Mouse (Mus musculus) testis, adult 2 months (tissue): ENCODE measurements around the gene Ppp1r13b. TPM values are rescaled to one million over a fixed set of nuclear protein-coding genes. Genes with fewer than 3 reads are reported as not detected.

Experiments used
- H3K27ac ChIP-seq: fragments of 200-500 bp; 2 replicates; pipeline ENCODE4 v1.5.1; 2012; ENCODE audit warnings: low read depth, low read length; ENCODE audit not compliant: control insufficient read depth, insufficient read depth
- H3K27me3 ChIP-seq: fragments of 200-500 bp; 2 replicates; pipeline ENCODE4 v1.6.1; 2012; ENCODE audit warnings: mild to moderate bottlenecking, low read length, moderate library complexity; ENCODE audit not compliant: control insufficient read depth, insufficient read depth
- H3K36me3 ChIP-seq: fragments of 200-500 bp; 2 replicates; pipeline ENCODE4 v1.6.1; 2012; ENCODE audit warnings: mild to moderate bottlenecking, low read length; ENCODE audit not compliant: control insufficient read depth, insufficient read depth
- H3K4me1 ChIP-seq: fragments of 200-500 bp; 2 replicates; pipeline ENCODE4 v1.6.1; 2012; ENCODE audit warnings: low read length; ENCODE audit not compliant: control insufficient read depth, insufficient read depth
- H3K4me3 ChIP-seq: fragments of 200-500 bp; 2 replicates; pipeline ENCODE4 v1.5.1; 2012; ENCODE audit warnings: low read depth, mild to moderate bottlenecking, low read length, moderate library complexity, mixed read lengths; ENCODE audit not compliant: control insufficient read depth
- CTCF ChIP-seq: fragments of 200-500 bp; IDR thresholded peaks from 2 replicates; pipeline ENCODE4 v1.5.1; 2012; ENCODE audit warnings: low read depth, mild to moderate bottlenecking, inconsistent platforms, low read length, moderate library complexity; ENCODE audit not compliant: control insufficient read depth, insufficient read depth, insufficient replicate concordance
- POLR2A ChIP-seq: fragments of 200-500 bp; IDR thresholded peaks from 2 replicates; pipeline ENCODE4 v1.6.1; 2012; ENCODE audit warnings: low read depth, mild to moderate bottlenecking, inconsistent platforms, low read length, moderate library complexity; ENCODE audit not compliant: control insufficient read depth
- polyA plus RNA-seq: library from polyadenylated mRNA; depleted of rRNA; stranded (reverse); fragments of >200 nt; gene quantifications from 2 replicates; pipeline ENCODE4 v1.2.3, GENCODE M21; 2012

Ppp1r13b gene
- polyA plus RNA-seq, 1 experiment: 17.1 TPM

- no peaks in the 10 kb centered on the region for H3K27me3 ChIP-seq
- peaks cover 11% of the 10 kb centered on the region for H3K4me1 ChIP-seq
- no peak overlapping the region for H3K4me3 ChIP-seq
- H3K36me3 ChIP-seq: no peaks in the 10 kb centered on the region
- H3K27ac ChIP-seq: no peak overlapping the region
- TF ChIP-seq POLR2A: no peak
- no peak for TF ChIP-seq CTCF
Observed at GRCm38 (mm10) chr12:111911796-111912195, 3.9 kb upstream of the Ppp1r13b start.

DNA sequence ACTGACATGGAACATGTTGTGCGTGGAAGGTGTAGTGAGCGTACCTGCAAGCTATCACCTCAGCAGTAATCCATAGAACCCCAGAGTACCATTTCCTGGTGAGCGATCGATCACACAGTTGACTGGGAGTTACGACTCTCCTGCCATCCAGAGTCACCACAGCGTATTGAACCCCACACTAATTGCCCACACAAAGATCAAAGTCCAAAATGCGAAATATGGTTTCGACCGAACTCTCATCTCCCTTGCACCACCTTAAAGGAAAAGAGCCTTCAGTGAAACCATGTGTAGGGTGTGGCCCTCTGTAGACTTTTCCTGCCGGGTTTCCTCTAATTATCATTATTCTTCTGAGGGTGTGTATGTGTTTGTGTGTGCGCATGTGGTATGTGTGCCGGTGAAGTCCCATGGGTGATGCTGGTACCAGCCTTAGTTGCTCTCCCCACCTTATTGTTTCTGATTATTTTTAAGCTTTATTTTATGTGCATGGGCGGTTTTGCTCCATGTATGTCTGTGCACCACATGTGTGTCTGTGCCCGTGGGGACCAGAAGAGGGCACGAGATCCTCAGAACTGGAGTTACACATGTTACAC lies 3.4 kb upstream of the Ppp1r13b start:
- Histone ChIP-seq H3K27me3 (no peaks in the 10 kb centered on the region), H3K4me1 (peaks cover 10% of the 10 kb centered on the region), H3K27ac (no peak overlapping the region), H3K36me3 (no peaks in the 10 kb centered on the region), H3K4me3 (no peak overlapping the region)
- no peak for TF ChIP-seq CTCF
- TF ChIP-seq POLR2A: no peak

DNA sequence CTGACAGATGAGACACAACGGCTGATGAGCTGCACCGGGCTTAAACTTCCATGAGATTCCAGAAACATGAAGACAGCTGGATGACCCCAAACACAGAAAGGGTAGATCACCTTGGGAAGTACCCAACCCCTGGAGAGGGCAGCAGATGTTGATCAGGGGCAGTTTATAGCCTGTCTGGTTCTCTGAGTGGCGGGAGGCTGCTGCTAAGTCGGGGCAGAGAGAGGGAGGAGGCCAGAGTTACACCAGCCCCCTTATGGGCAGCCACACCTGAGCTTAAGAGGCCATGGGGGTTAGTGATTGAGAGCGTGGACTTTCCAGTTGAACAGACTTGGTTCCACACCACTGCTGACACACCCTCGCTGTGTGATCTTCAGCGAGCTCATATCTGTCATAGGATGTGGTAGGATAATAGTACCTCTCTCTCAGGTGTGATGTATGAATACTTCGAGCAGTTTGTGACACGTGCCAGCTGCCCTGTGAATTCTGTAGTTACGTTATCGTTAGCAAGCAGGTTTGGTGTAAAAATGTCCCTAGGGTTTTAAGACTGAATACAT lies 1.2 kb upstream of the Ppp1r13b start:
- Histone ChIP-seq H3K4me1 (peaks cover 9% of the 10 kb centered on the region), H3K36me3 (no peaks in the 10 kb centered on the region), H3K4me3 (peak overlapping the region; percentile 90), H3K27ac (peak overlapping the region; percentile 70; the same call in 1 of the 2 replicates), H3K27me3 (no peaks in the 10 kb centered on the region)
- TF ChIP-seq POLR2A: no peak
- no peak for TF ChIP-seq CTCF

DNA sequence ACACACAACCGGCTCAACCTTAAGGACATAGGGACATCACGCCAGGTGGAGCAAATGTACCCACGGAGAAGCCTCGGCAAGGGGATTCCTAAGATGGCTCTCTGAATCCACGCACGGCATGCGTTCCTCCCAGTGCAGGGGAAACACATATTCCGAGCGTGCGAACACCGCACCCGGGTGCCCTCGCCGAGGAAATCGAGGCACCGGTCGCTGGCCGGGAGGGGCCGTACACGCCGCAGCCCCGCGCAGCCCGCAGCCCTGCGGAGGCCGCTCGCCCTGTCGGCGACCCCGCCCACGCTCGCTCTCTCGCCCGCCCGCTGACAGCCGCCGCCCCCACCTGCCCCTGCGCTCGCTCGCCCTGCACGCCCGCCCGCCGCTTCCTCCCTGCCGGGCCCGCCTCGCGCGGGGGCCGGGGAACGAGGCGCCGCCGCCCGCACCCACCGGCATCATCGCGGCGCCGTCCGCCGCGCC lies 454 bp downstream of the Ppp1r13b start:
- Histone ChIP-seq H3K27ac (peak overlapping the region; percentile 89), H3K4me3 (peak overlapping the region; percentile 90), H3K27me3 (no peaks in the 10 kb centered on the region), H3K36me3 (no peaks in the 10 kb centered on the region), H3K4me1 (peaks cover 9% of the 10 kb centered on the region)
- TF ChIP-seq CTCF (no peak), POLR2A (no peak)

DNA sequence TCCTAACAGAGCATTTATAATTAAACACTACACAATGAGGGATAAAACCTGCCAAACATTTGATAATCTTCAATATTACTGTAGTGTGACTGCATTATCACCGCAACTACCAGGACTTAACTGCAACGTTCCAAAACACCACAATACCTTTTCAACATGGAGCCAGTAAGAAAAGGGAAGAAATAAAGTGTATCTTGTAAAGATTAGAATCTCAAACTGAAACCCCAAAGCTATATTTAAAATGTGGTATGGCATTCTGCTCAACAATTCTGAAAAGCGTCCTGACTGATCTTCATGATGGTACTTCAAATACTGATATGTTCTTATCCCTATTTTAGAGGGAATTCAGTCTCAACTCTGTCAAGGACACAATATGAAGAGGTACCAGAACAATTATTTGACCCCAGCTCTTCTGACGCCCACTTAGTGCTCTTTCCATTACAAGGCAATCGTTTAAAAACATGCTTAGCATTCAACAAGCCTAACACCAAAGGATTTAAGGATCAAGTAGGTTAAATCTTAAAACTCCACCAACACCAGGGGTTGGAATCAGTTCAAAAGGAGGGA lies 1.5 kb downstream of the Ppp1r13b start:
- Histone ChIP-seq H3K27me3 (no peaks in the 10 kb centered on the region), H3K36me3 (no peaks in the 10 kb centered on the region), H3K4me3 (no peak overlapping the region), H3K27ac (no peak overlapping the region), H3K4me1 (peaks cover 9% of the 10 kb centered on the region)
- TF ChIP-seq CTCF (no peak), POLR2A (no peak)

- H3K27me3 ChIP-seq: no peaks in the 10 kb centered on the region
- H3K4me1 ChIP-seq: no peaks in the 10 kb centered on the region; the same call in 1 of the 2 replicates
- H3K36me3 ChIP-seq: no peaks in the 10 kb centered on the region
- TF ChIP-seq CTCF: no peak
- TF ChIP-seq POLR2A: no peak
- H3K4me3 ChIP-seq: no peak overlapping the region
- H3K27ac ChIP-seq: no peak overlapping the region
Observed at GRCm38 (mm10) chr12:111902488-111902887, 5.4 kb downstream of the Ppp1r13b start.

- H3K36me3 ChIP-seq: no peaks in the 10 kb centered on the region
Observed at GRCm38 (mm10) chr12:111901105-111901875, 6.6 kb downstream of the Ppp1r13b start.

More at GRCm38 (mm10) chr12:111901105-111901875, 6.6 kb downstream of the Ppp1r13b start:
- Histone ChIP-seq H3K27ac (no peak overlapping the region), H3K4me3 (no peak overlapping the region), H3K4me1 (peaks cover 3% of the 10 kb centered on the region; the same call in 1 of the 2 replicates), H3K27me3 (no peaks in the 10 kb centered on the region)
- TF ChIP-seq POLR2A (no peak), CTCF (no peak)
